Mouse (Mus musculus) midbrain, embryonic 16.5 days (tissue): ENCODE measurements around the gene Cryab. TPM values are rescaled to one million over a fixed set of nuclear protein-coding genes. Genes with fewer than 3 reads are reported as not detected.
A peak's percentile ranks its signal among the peaks of the same experiment; 100 is the strongest.

Experiments
- ATAC-seq: fragments of 200-750 bp; cut with Nextera tagmentation; 2 replicates; pipeline ENCODE4 v1.8.0; 2017; ENCODE audit warnings: moderate TSS enrichment
- H3K27ac ChIP-seq: fragments of 300-500 bp; sonication (generic); 2 replicates; pipeline ENCODE4 v1.5.1; 2014; ENCODE audit warnings: mild to moderate bottlenecking, low read length, mixed read lengths
- H3K27me3 ChIP-seq: fragments of 300-500 bp; sonication (generic); 2 replicates; pipeline ENCODE4 v1.6.1; 2014; ENCODE audit warnings: low read depth, low read length, mixed read lengths; ENCODE audit not compliant: control insufficient read depth, insufficient read depth
- H3K36me3 ChIP-seq: fragments of 300-500 bp; sonication (generic); 2 replicates; pipeline ENCODE4 v1.6.1; 2014; ENCODE audit warnings: mild to moderate bottlenecking, low read length, moderate library complexity, mixed read lengths; ENCODE audit not compliant: control insufficient read depth, insufficient read depth
- H3K4me1 ChIP-seq: fragments of 300-500 bp; sonication (generic); 2 replicates; pipeline ENCODE4 v1.6.1; 2014; ENCODE audit warnings: mild to moderate bottlenecking, low read length, mixed read lengths; ENCODE audit not compliant: control insufficient read depth, insufficient read depth
- H3K4me2 ChIP-seq: fragments of 300-500 bp; sonication (generic); 2 replicates; pipeline ENCODE4 v1.6.1; 2014; ENCODE audit warnings: mild to moderate bottlenecking, low read length, mixed read lengths
- H3K4me3 ChIP-seq: fragments of 300-500 bp; sonication (generic); 2 replicates; pipeline ENCODE4 v1.5.1; 2014; ENCODE audit warnings: low read depth, mild to moderate bottlenecking, low read length, moderate library complexity, mixed read lengths
- H3K9ac ChIP-seq: fragments of 300-500 bp; sonication (generic); 2 replicates; pipeline ENCODE4 v1.6.1; 2014; ENCODE audit warnings: low read depth, low read length, mixed read lengths
- H3K9me3 ChIP-seq: fragments of 300-500 bp; sonication (generic); replicated peaks from 2 replicates; pipeline ENCODE4 v1.6.1; 2014; ENCODE audit warnings: mild to moderate bottlenecking, low read length, mixed read lengths; ENCODE audit not compliant: control insufficient read depth, poor library complexity, severe bottlenecking
- WGBS: fragments of 180-500 bp; shearing (Covaris S2); extraction: QIAGEN DNeasy Blood & Tissue Kit; methylation state at CpG from one replicate; pipeline ENCODE4 v1.1.7; 2014; 5-methylcytosine and 5-hydroxymethylcytosine counted together
- polyA plus RNA-seq: library from polyadenylated mRNA; unstranded; fragments of >200 nt; fragmentation: Nextera tagmentation; extraction: Ambion mirVana; gene quantifications from 2 replicates; pipeline ENCODE4 v1.2.1, GENCODE M21; 2015

Cryab gene
- polyA plus RNA-seq, 1 experiment from 2014 or later: 9.1 TPM

DNA sequence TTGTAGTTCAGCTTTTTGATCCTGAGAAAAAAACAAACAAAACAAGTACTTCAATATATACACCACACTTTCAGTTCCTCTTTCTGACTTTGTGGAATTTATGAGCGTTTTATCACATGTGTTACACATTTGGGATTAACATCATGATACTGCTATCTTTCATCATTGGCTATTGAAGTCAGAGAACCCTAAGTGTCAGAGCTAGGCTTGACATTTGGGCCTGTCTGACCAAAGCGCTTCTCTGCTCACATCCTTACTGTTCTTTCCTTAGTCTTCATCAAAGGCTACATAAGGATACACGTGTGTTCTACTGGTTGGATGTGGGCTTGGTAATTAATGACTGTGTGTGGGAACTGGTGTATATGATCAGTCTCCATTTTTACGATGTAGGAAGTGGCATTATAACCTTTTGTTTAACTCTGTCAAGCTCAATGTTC lies 22.9 kb downstream of the Cryab start:
- H3K9ac ChIP-seq: no peak overlapping the region
- 0 out of 2 replicates have a peak overlapping the region, but pooled peaks have one; percentile 0 for H3K4me3 ChIP-seq

GRCm38 (mm10) chr9:50774991-50775612 lies 24.0 kb downstream of the Cryab start, which contains the start of the genes Alg9 and 1110032A03Rik:
TSS of gene Alg9 (plus strand) at chr9:50775019.
TSS of gene 1110032A03Rik (minus strand) at chr9:50775520.
- ATAC-seq: peak; percentile 80
- no peaks in the 10 kb centered on the region for H3K27me3 ChIP-seq
- H3K4me2 ChIP-seq: peak within 1 kb of the TSS; percentile 75
- peak within 1 kb of the TSS; percentile 82 for H3K4me3 ChIP-seq
- peak within 1 kb of the TSS; percentile 89 for H3K9ac ChIP-seq
- peaks cover 19% of the 10 kb centered on the region for H3K4me1 ChIP-seq
- H3K36me3 ChIP-seq: peaks cover 4% of the 10 kb centered on the region; the same call in 1 of the 2 replicates
- peak within 1 kb of the TSS; percentile 92 for H3K27ac ChIP-seq
- WGBS: under 1% methylated on average over 51 of the region's 51 CpGs
- no peaks in the 10 kb centered on the region for H3K9me3 ChIP-seq

More for the DNA sequence above, 22.9 kb downstream of the Cryab start:
- H3K27ac ChIP-seq: no peak overlapping the region; the same call in 1 of the 2 replicates
- no peaks in the 10 kb centered on the region for H3K27me3 ChIP-seq
- H3K4me2 ChIP-seq: peak overlapping the region; percentile 75
- H3K4me1 ChIP-seq: peaks cover 25% of the 10 kb centered on the region
- H3K36me3 ChIP-seq: no peaks in the 10 kb centered on the region
- no peaks in the 10 kb centered on the region for H3K9me3 ChIP-seq
- ATAC-seq: no peak
- 74% methylated on average over 4 of the region's 4 CpGs for WGBS

GRCm38 (mm10) chr9:50775662-50776126 lies 24.6 kb downstream of the Cryab start:
- WGBS: under 1% methylated on average over 30 of the region's 30 CpGs
- peak; percentile 61 for ATAC-seq
- H3K4me3 ChIP-seq: peak overlapping the region; percentile 82
- H3K4me1 ChIP-seq: peaks cover 19% of the 10 kb centered on the region
- peak overlapping the region; percentile 75 for H3K4me2 ChIP-seq
- H3K36me3 ChIP-seq: peaks cover 9% of the 10 kb centered on the region; the same call in 1 of the 2 replicates
- H3K9ac ChIP-seq: peak overlapping the region; percentile 89
- H3K27me3 ChIP-seq: no peaks in the 10 kb centered on the region
- H3K9me3 ChIP-seq: no peaks in the 10 kb centered on the region
- H3K27ac ChIP-seq: peak overlapping the region; percentile 92

DNA sequence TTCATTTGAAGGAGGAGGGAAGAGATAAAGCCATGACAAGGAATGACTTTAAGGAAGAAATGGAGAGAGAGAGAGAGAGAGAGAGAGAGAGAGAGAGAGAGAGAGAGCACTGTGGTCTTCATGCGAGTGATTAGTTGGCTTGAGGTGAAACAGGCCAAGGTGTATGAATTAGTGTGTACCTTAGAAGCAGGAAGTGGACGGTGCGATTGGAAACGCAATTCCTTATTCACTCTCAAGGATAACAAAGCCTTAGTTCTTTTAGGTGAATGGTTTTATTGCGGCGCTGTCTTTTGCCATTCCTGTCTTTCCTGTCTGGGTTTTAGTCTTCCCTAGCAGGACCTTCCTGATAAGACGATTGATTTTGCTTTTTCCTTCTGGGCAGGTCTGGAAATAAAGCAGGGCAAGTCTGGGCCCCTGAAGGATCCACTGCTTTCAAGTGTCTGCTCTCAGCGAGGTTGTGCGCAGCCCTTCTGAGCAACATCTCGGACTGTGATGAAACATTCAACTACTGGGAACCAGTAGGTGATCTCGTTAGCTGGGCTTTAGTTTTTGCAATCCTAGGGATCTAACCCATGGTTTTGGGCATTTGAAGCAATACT lies 25.1 kb downstream of the Cryab start:
- Histone ChIP-seq H3K9ac (peak overlapping the region; percentile 89), H3K27ac (peak overlapping the region; percentile 92), H3K4me1 (peaks cover 19% of the 10 kb centered on the region), H3K36me3 (peaks cover 14% of the 10 kb centered on the region), H3K9me3 (no peaks in the 10 kb centered on the region), H3K4me3 (peak overlapping the region; percentile 82), H3K27me3 (no peaks in the 10 kb centered on the region), H3K4me2 (peak overlapping the region; percentile 75)
- 60% methylated on average over 11 of the region's 11 CpGs for WGBS
- ATAC-seq: no peak

- H3K27me3 ChIP-seq: no peaks in the 10 kb centered on the region
Observed at GRCm38 (mm10) chr9:50782155-50782554, 31.0 kb downstream of the Cryab start.

DNA sequence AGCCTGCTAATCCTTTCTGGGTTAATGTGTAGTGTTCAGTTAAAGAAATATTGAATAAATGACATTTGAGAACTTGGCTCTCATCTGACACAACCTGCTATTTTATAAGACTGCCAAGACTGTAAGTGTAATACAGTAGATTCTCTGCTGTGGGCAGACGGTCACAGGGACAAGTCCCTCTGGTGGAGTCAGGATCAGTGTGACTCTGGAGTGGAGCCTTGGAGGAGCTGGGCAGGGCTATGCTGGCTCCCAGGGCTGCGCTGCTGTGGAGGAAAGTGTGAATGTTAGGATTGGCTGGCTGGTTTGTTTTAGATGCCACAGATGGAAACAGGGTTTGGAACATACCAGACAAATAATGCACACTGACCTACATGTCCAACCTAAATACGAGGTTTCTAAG lies 44.1 kb downstream of the Cryab start:
- Histone ChIP-seq H3K4me3 (no peak overlapping the region), H3K4me2 (no peak overlapping the region), H3K27me3 (no peaks in the 10 kb centered on the region), H3K36me3 (peaks cover 3% of the 10 kb centered on the region; the same call in 1 of the 2 replicates), H3K9ac (no peak overlapping the region), H3K9me3 (no peaks in the 10 kb centered on the region), H3K27ac (no peak overlapping the region), H3K4me1 (no peaks in the 10 kb centered on the region)
- 95% methylated on average over 3 of the region's 3 CpGs for WGBS
- no peak for ATAC-seq

More at GRCm38 (mm10) chr9:50782155-50782554, 31.0 kb downstream of the Cryab start:
- H3K9me3 ChIP-seq: no peaks in the 10 kb centered on the region
- no peak overlapping the region for H3K9ac ChIP-seq
- WGBS: 70% methylated on average over 2 of the region's 2 CpGs
- H3K4me3 ChIP-seq: no peak overlapping the region
- no peaks in the 10 kb centered on the region for H3K4me1 ChIP-seq
- no peak overlapping the region for H3K4me2 ChIP-seq
- no peak overlapping the region for H3K27ac ChIP-seq
- peaks cover 39% of the 10 kb centered on the region for H3K36me3 ChIP-seq
- ATAC-seq: no peak

- 92% methylated on average over 8 of the region's 8 CpGs for WGBS
- H3K4me3 ChIP-seq: no peak overlapping the region
- H3K27me3 ChIP-seq: no peaks in the 10 kb centered on the region
- no peak for ATAC-seq
- H3K36me3 ChIP-seq: peaks cover 3% of the 10 kb centered on the region; the same call in 1 of the 2 replicates
- no peaks in the 10 kb centered on the region for H3K9me3 ChIP-seq
- no peak overlapping the region for H3K4me2 ChIP-seq
- H3K9ac ChIP-seq: no peak overlapping the region
- no peak overlapping the region for H3K27ac ChIP-seq
- H3K4me1 ChIP-seq: no peaks in the 10 kb centered on the region
Observed at GRCm38 (mm10) chr9:50796776-50797175, 45.7 kb downstream of the Cryab start.

DNA sequence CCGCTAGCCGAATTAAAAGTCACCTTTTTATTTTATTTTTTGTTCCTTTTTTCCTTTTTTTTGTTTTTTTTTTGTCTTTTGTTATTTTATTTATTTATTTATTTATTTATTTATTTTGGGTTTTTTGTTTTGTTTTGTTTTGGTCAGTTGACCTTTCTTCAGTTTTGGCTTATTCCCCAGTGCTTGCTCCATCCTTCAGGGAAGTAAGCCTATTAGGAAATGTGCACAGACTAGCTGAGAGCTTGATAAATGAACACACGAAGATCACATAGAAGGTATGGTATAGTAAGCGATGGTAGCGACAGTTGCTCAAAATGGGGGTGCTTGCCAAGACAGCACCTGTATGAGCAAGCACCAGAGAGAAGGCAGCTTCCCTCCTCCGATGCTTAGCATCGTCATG lies 46.5 kb downstream of the Cryab start:
- Histone ChIP-seq H3K4me2 (no peak overlapping the region), H3K36me3 (peaks cover under 1% of the 10 kb centered on the region), H3K9me3 (no peaks in the 10 kb centered on the region), H3K4me1 (no peaks in the 10 kb centered on the region), H3K4me3 (no peak overlapping the region), H3K27me3 (no peaks in the 10 kb centered on the region), H3K27ac (no peak overlapping the region), H3K9ac (no peak overlapping the region)
- 96% methylated on average over 7 of the region's 7 CpGs for WGBS
- no peak for ATAC-seq

DNA sequence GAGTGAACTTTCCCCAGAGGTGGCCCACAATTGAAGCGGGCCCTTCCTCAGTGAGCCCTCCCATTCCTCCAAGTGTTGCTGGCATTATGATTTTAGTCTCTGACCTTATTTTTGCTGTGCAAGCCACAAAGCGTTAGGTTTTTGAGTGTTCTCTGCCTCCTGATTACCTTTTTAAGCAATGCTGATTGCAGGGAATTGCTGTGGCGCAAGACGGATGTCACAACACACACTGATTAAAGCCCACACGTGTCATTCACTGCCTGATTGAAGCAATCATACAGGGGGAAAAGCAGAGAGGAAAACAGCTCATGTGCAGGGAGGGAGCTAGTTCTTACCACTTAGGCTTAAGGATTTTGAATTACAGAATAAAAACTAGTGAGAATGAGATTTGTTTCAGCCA lies 47.2 kb downstream of the Cryab start:
- Histone ChIP-seq H3K36me3 (peaks cover 7% of the 10 kb centered on the region), H3K4me1 (no peaks in the 10 kb centered on the region), H3K9ac (no peak overlapping the region), H3K4me3 (no peak overlapping the region), H3K27ac (no peak overlapping the region), H3K9me3 (no peaks in the 10 kb centered on the region), H3K4me2 (no peak overlapping the region), H3K27me3 (no peaks in the 10 kb centered on the region)
- ATAC-seq: no peak
- WGBS: 78% methylated on average over 5 of the region's 5 CpGs
